ENCODE assay signal across 8 mouse cellular contexts in the genomic region with DNA sequence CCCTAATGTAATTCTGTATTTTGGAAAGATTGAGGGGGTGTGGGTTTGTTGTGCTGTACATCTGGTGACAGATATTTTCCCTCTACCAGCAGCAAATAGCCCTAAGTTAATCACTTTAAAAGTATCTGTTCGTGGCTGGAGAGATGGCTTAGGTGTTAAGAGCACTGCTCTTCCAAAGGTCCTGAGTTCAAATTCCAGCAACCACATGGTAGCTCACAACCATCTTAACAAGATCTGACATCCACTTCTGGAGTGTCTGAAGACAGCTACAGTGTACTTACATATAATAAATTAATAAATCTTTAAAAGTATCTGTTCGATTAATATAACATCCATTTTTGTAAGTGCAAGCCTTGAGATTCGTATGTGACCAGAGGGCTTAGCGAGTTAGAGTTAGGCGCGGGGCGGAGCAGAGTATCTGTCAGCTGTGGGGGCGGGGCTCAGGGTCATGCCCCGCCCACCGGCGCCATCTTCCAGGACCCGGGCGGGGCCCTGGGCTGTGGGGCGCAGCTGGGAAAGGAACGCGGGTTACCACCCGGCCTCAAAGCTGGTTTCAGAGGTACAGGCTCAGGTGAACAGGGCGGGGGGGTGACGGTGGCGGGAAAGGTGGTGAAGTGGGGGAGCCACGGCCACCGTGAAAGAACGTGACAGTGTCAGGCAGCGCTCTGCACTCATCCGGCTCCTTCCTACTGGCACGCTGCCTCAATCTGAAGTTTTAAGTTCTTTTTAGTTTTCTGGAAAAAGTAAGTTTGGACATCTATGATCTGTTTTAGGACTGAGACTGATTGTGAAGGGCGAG. TPM values are rescaled to one million over a fixed set of nuclear protein-coding genes. Genes with fewer than 3 reads are reported as not detected.
DNase-seq lines count a peak whose midpoint lies in the region; ATAC-seq and TF ChIP-seq lines count a peak whose summit lies in the region.

TSS of gene Rit1 (plus strand) at position 440 of the 799 bp plus-strand sequence.

- no peak for TF ChIP-seq CTCF in layer of hippocampus, adult 2 months (conservative IDR thresholded peaks at IDR 0.05)
- TF ChIP-seq CTCF in lung, embryonic 14.5 days (IDR thresholded peaks at IDR 0.05; ENCODE audit: low read depth) = no peak
- no peak for TF ChIP-seq CTCF in olfactory bulb, adult 2 months (IDR thresholded peaks at IDR 0.05; ENCODE audit: insufficient read depth, low read depth, low read length)
- 0 out of 2 replicates have a peak, but pooled peaks have one; percentile 47 for TF ChIP-seq CTCF in thymus, adult 2 months (IDR thresholded peaks at IDR 0.05; ENCODE audit: borderline replicate concordance, control insufficient read depth, extremely low read depth, insufficient read depth, low read length, poor library complexity)

- intact Hi-C loops in heart, postnatal 36 days (cut with DNase I) = loop anchor here (2.0 to 5.0 kb wide), 2 partner anchors 30 to 39 kb away; no protein-coding TSS in a partner anchor

- TF ChIP-seq POLR2A in olfactory bulb, adult 2 months (IDR thresholded peaks at IDR 0.05; ENCODE audit: insufficient read depth, low read depth, low read length) = peak; percentile 56
- peak; percentile 47; the same call in 1 of the 2 replicates for TF ChIP-seq POLR2A in thymus, adult 2 months (IDR thresholded peaks at IDR 0.05; ENCODE audit: control insufficient read depth, extremely low read depth, insufficient read depth, low read length, poor library complexity)

- H3K9me3 ChIP-seq in ES-E14 (ENCODE audit: control insufficient read depth, insufficient read depth, low read depth, low read length) = no peaks in the 10 kb centered on the region
- no peaks in the 10 kb centered on the region for H3K9me3 ChIP-seq in forebrain, embryonic 16.5 days (ENCODE audit: control insufficient read depth, low read length)
- H3K9me3 ChIP-seq in lung, embryonic 14.5 days (ENCODE audit: low read depth, low read length) = no peaks in the 10 kb centered on the region

- peak; percentile 97 for ATAC-seq in forebrain, embryonic 16.5 days
- peak; percentile 95 for ATAC-seq in lung, embryonic 14.5 days (ENCODE audit: insufficient read depth)

- WGBS in forebrain, embryonic 16.5 days = 2% methylated on average over 27 of the region's 27 CpGs
- WGBS in lung, embryonic 14.5 days = 1% methylated on average over 27 of the region's 27 CpGs
- WGBS in olfactory bulb, adult 2 months = 3% methylated on average over 27 of the region's 27 CpGs
- under 1% methylated on average over 27 of the region's 27 CpGs for WGBS in thymus, adult 2 months

- peak within 1 kb of the TSS; percentile 83 for H3K9ac ChIP-seq in ES-E14 (ENCODE audit: insufficient read depth, low read depth, low read length, poor library complexity, severe bottlenecking)
- peak within 1 kb of the TSS; percentile 66 for H3K9ac ChIP-seq in forebrain, embryonic 16.5 days (replicated peaks; ENCODE audit: low read depth, low read length)
- H3K9ac ChIP-seq in lung, embryonic 14.5 days = peak within 1 kb of the TSS; percentile 62

- H3K4me3 ChIP-seq in ES-E14 (ENCODE audit: insufficient read depth in 1 of 2, low read depth in 1 of 2, low read length in 2 of 2, poor library complexity in 1 of 2, severe bottlenecking in 1 of 2) = peak within 1 kb of the TSS; percentile 82 to 86
- H3K4me3 ChIP-seq in forebrain, embryonic 16.5 days (replicated peaks; ENCODE audit: low read length) = peak within 1 kb of the TSS; percentile 68
- peak within 1 kb of the TSS; percentile 82 for H3K4me3 ChIP-seq in layer of hippocampus, adult 2 months
- peak within 1 kb of the TSS; percentile 62 for H3K4me3 ChIP-seq in lung, embryonic 14.5 days (ENCODE audit: low read depth, low read length)
- H3K4me3 ChIP-seq in olfactory bulb, adult 2 months (ENCODE audit: insufficient read depth, low read depth, low read length) = peak within 1 kb of the TSS; percentile 80
- H3K4me3 ChIP-seq in thymus, adult 2 months (ENCODE audit: control insufficient read depth, insufficient read depth, low read length) = peak within 1 kb of the TSS; percentile 56

- peak within 1 kb of the TSS; percentile 87 for H3K4me2 ChIP-seq in forebrain, embryonic 16.5 days (ENCODE audit: low read length)
- peak within 1 kb of the TSS; percentile 90 for H3K4me2 ChIP-seq in lung, embryonic 14.5 days

- H3K27me3 ChIP-seq in forebrain, embryonic 16.5 days (replicated peaks; ENCODE audit: control insufficient read depth, insufficient read depth, low read length) = no peaks in the 10 kb centered on the region
- H3K27me3 ChIP-seq in lung, embryonic 14.5 days (ENCODE audit: insufficient read depth, low read length) = no peaks in the 10 kb centered on the region
- H3K27me3 ChIP-seq in thymus, adult 2 months (ENCODE audit: control insufficient read depth, insufficient read depth, low read length) = no peaks in the 10 kb centered on the region

- DNase-seq in ES-E14 (ENCODE audit: low read depth, low spot score) = peak; percentile 70
- DNase-seq in cerebellum, adult 11-12 months = peak; percentile 81
- DNase-seq in heart, postnatal 36 days = peak; percentile 85 to 88
- peak; percentile 69 to 78 for DNase-seq in layer of hippocampus, adult 2 months (ENCODE audit: low spot score in 2 of 2)
- DNase-seq in lung, embryonic 14.5 days = peak; percentile 95
- peak; percentile 84 for DNase-seq in thymus, adult 2 months

- H3K4me1 ChIP-seq in ES-E14 (ENCODE audit: control insufficient read depth in 2 of 2, insufficient read depth in 2 of 2, low read length in 2 of 2, poor library complexity in 1 of 2) = peaks cover 3 to 6% of the 10 kb centered on the region in 2 experiments; a peak in 2 of 4 replicates
- peaks cover 22% of the 10 kb centered on the region for H3K4me1 ChIP-seq in forebrain, embryonic 16.5 days (replicated peaks; ENCODE audit: control insufficient read depth, insufficient read depth, low read length)
- peaks cover 2% of the 10 kb centered on the region; the same call in 1 of the 2 replicates for H3K4me1 ChIP-seq in lung, embryonic 14.5 days (ENCODE audit: insufficient read depth)
- H3K4me1 ChIP-seq in olfactory bulb, adult 2 months (ENCODE audit: control insufficient read depth, insufficient read depth, low read length) = 0 out of 2 replicates have a peak, but pooled peaks cover 2% of the 10 kb centered on the region
- peaks cover 5% of the 10 kb centered on the region for H3K4me1 ChIP-seq in thymus, adult 2 months (replicated peaks; ENCODE audit: control insufficient read depth, insufficient read depth, low read length)

- H3K27ac ChIP-seq in ES-E14 (ENCODE audit: insufficient read depth, low read depth, low read length, poor library complexity, severe bottlenecking) = peak within 1 kb of the TSS; percentile 46; the same call in 1 of the 2 replicates
- peak within 1 kb of the TSS; percentile 46; the same call in 1 of the 2 replicates for H3K27ac ChIP-seq in forebrain, embryonic 16.5 days (ENCODE audit: low read length)
- peak within 1 kb of the TSS; percentile 89 for H3K27ac ChIP-seq in layer of hippocampus, adult 2 months
- H3K27ac ChIP-seq in lung, embryonic 14.5 days (ENCODE audit: low read depth) = peak within 1 kb of the TSS; percentile 80
- H3K27ac ChIP-seq in olfactory bulb, adult 2 months (ENCODE audit: insufficient read depth, low read depth, low read length) = no peak within 1 kb of the TSS
- peak within 1 kb of the TSS; percentile 15; the same call in 1 of the 2 replicates for H3K27ac ChIP-seq in thymus, adult 2 months (ENCODE audit: control insufficient read depth, insufficient read depth, low read length)

- H3K36me3 ChIP-seq in ES-E14 (ENCODE audit: control insufficient read depth, insufficient read depth, low read length, poor library complexity, severe bottlenecking) = peaks cover 13% of the 10 kb centered on the region
- H3K36me3 ChIP-seq in forebrain, embryonic 16.5 days (ENCODE audit: control insufficient read depth, insufficient read depth) = peaks cover 9% of the 10 kb centered on the region
- H3K36me3 ChIP-seq in lung, embryonic 14.5 days (ENCODE audit: insufficient read depth) = peaks cover 57% of the 10 kb centered on the region
- peaks cover 23% of the 10 kb centered on the region for H3K36me3 ChIP-seq in thymus, adult 2 months (ENCODE audit: control insufficient read depth, insufficient read depth, low read length)

- in situ Hi-C loops in ES-E14 (cut with MboI; ENCODE audit: low sequenced_read_pairs in 2 of 2, unreplicated experiment in 2 of 2) = loop anchor here in 1 of 2 experiments (25.0 kb wide), 1 partner anchor 404 kb away; no protein-coding TSS in a partner anchor

TF ChIP-seq in ES-E14, 5 proteins besides CTCF, POLR2A, EP300 and RAD21:
- no peak for TF ChIP-seq MAFK (IDR thresholded peaks at IDR 0.05; ENCODE audit: insufficient read depth, low read depth, low read length)
- TF ChIP-seq ZNF384 (IDR thresholded peaks at IDR 0.05; ENCODE audit: low read depth, low read length) = no peak
- TF ChIP-seq CHD2 (IDR thresholded peaks at IDR 0.05; ENCODE audit: low read depth, low read length) = no peak
- no peak for TF ChIP-seq ZC3H11A (IDR thresholded peaks at IDR 0.05; ENCODE audit: borderline replicate concordance, low read depth, low read length)
- no peak for TF ChIP-seq HCFC1 (IDR thresholded peaks at IDR 0.05; ENCODE audit: borderline replicate concordance, insufficient read depth, low read length)
TF ChIP-seq in ES-E14: peak in this region for 0.

RNA-seq across cellular contexts. Expression of gene Rit1, which starts in this region (rescaled TPM):
- total RNA-seq in ES-E14 (2012; rRNA removed) = 10.7 and 18.3 TPM in 2 replicates
- polyA plus RNA-seq in forebrain, embryonic 16.5 days (2015; fragmentation: Nextera tagmentation; extraction: Ambion mirVana) = 43.2 and 52.6 TPM in 2 replicates
- 10 to 100 TPM; 91.0 to 99.6 TPM for total RNA-seq in heart, postnatal 36 days (2021)
- total RNA-seq in layer of hippocampus, adult 2 months (2021) = 10 to 100 TPM; 40.8 to 44.2 TPM
- 56.9 and 58.4 TPM in 2 replicates for polyA plus RNA-seq in lung, embryonic 14.5 days (2014; fragmentation: Nextera tagmentation; extraction: Ambion mirVana)
- polyA plus RNA-seq in olfactory bulb, adult 2 months (2012; ENCODE audit: insufficient read depth, insufficient read length, low replicate concordance, missing spikeins) = not detected in 2 replicates
- polyA plus RNA-seq in thymus, adult 2 months (2012; rRNA removed) = 35.4 and 44.5 TPM in 2 replicates

Comparison
In these comparisons a context has a peak if more than half of its experiments do, and no peak if none do; other contexts are left out.
1. RNA of gene Rit1 (polyA plus RNA-seq): 56.9 to 58.4 TPM in lung, embryonic 14.5 days, 43.2 to 52.6 TPM in forebrain, embryonic 16.5 days and 35.4 to 44.5 TPM in thymus, adult 2 months; not detected in olfactory bulb, adult 2 months; every median in the first group is over 10 times any median in the second.
2. Peak in every context shown above with its lines, with median percentiles within 50 percentile points of each other: DNase-seq, H3K4me3 ChIP-seq and H3K9ac ChIP-seq.